Mouse (Mus musculus) Patski (cell line): ENCODE results near the gene Maml2. TPM values are rescaled to one million over a fixed set of nuclear protein-coding genes. Genes with fewer than 3 reads are reported as not detected.

Experiments
- ATAC-seq: fragments of 100-300 bp; one replicate; pipeline ENCODE4 v1.8.0; 2021
- CTCF ChIA-PET: fragments of 350-600 bp; sonication (Branson Sonifier 250); formaldehyde crosslinking; loops from one replicate; lab custom pipeline; 2022; ENCODE audit warnings: inconsistent platforms; lab: Charles Lee
- POLR2A ChIA-PET: fragments of 350-600 bp; sonication (Branson Sonifier 250); formaldehyde crosslinking; loops from one replicate; lab custom pipeline; 2022; ENCODE audit warnings: antibody characterized with exemption, inconsistent platforms; lab: Charles Lee
- DNase-seq: peaks from one replicate; pipeline ENCODE4 v3.0.0-alpha.2; 2011; ENCODE audit warnings: low read depth, low spot score
- H3K27me3 ChIP-seq: fragments of 371-371 bp; one replicate; pipeline ENCODE4 v1.5.1; 2021
- CTCF ChIP-seq: fragments of 100-300 bp; IDR thresholded peaks from one replicate; pipeline ENCODE4 v1.5.1; 2021
- in situ Hi-C: fragments of 300-500 bp; cut with MboI; formaldehyde crosslinking; loops from 3 replicates; pipeline ENCODE4 v1.11.1; 2018; ENCODE audit warnings: low pct_unique_long_range_greater_than_20kb, mixed read lengths
- polyA plus RNA-seq: library from polyadenylated mRNA; unstranded; gene quantifications from one replicate; pipeline ENCODE4 v1.2.3, GENCODE M21; 2021

Gene Maml2
- polyA plus RNA-seq, 1 experiment from 2014 or later = 10.5 TPM

DNA sequence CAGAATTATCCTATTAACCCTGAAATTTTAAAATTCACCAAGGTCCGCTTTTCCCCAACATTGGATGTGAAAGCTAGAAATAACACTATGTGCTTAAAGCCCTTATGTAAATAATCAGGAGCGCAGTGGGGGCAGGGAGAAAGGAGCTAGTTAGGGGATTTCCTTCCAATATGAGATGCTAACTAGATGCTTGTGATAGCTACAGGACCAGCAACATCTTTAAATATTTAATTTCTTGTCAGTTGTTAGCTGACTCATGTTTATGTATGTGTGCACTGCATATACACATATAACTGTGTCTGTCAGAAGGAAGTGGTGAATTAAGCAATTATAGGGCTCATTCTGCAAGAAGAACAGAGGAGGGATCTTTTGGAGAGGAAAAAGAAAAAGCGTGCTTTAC is 286.7 kb downstream of the Maml2 start:
- ATAC-seq (no peak), DNase-seq (no peak)
- in situ Hi-C loops = no loop called here
- CTCF ChIA-PET = no interaction called here
- POLR2A ChIA-PET = interaction anchor here (0.7 kb wide), 1 partner anchor 27 kb away, joined by 3 read pairs; no protein-coding TSS in a partner anchor
- H3K27me3 ChIP-seq = no peaks in the 10 kb centered on the region
- TF ChIP-seq CTCF = no peak

DNA sequence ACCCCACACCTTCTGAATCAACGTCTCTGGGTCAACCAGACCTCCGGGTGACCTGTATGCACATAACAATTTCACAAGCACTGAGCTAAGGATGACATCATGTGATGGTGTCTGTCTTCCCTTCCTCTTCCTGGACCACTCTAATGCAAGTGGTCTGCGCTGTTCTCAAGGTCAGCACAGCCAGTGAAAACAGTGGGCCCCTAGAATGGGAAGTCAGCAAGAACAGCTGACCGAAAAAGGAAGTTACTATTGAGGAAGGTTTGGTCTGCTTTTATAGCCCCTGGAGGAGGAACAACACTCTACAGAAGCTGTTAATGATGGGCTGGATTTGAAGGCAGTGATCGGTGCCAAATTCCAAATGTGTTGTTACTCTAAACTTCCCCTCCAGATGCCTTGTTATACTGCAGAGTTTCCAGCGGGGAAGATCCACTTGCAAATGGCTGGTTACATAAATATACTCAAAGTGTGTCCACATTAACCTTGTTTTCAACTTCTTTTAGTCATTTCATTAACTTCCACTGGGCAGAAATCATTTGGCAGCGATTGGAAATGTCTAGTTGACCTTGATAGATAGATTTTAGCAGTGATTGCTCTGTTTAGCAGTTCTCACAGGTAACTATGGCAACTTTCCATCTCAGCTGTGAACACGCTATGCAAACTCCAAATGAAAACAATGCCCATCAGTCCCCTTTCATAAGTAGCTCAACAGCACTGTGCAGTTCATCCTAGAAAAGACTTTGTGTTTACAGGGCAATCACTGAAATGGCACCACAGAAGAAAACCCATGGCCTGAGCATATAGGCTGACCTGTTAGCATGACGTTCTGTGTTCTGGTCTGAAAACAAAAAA is 289.6 kb downstream of the Maml2 start:
- no peak for ATAC-seq
- ChIA-PET POLR2A (interaction anchor here (0.9 kb wide), 1 partner anchor 67 kb away, joined by 3 read pairs; no protein-coding TSS in a partner anchor), CTCF (interaction anchor here (0.9 to 1.2 kb wide), 3 partner anchors 8 to 19 kb away, joined by 3 to 4 read pairs (median 3); no protein-coding TSS in a partner anchor)
- in situ Hi-C loops = no loop called here
- no peak for TF ChIP-seq CTCF
- H3K27me3 ChIP-seq = no peaks in the 10 kb centered on the region
- DNase-seq = no peak

DNA sequence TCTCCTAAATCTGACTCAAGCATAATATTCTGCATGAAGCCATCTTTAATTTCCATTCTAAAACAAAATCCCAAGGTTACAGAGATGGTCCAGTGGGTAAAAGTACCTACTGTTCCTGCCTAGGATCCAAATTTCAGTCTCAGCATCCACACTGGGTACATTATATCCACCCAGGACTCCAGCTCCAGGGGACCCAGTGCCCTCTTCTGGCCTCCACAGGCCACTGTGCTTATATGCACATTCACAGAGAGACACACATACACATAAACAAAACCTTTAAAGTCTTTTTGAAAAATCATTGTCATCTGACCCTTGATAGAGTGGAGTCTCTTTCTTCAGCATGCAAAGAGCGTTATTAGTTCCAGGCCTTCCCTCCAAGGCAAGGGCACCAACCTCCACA is 291.0 kb downstream of the Maml2 start:
- POLR2A ChIA-PET = no interaction called here
- ATAC-seq = no peak
- in situ Hi-C loops = no loop called here
- DNase-seq = no peak
- H3K27me3 ChIP-seq = no peaks in the 10 kb centered on the region
- TF ChIP-seq CTCF = peak; percentile 48
- CTCF ChIA-PET = interaction anchor here (1.4 kb wide), 2 partner anchors 13 to 14 kb away, joined by 3 read pairs; no protein-coding TSS in a partner anchor

DNA sequence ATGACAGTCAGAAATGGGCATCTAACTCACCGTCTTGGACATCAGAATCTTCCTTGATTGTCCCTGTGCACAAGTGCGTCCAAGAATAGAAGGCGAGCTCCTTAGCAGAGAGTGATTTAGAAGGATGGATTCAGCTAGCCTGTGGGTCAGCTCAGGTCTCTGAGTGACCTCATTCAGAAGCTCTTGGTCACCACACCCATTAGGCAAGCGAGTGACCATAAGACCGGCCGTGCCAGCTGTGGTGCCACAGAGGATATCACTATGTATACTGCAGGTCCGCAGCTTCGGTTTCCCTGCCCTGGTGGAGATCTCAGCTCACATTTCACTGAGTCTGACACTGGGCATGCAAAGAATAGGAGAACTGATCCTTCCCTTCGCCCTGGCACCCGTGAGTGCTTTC is 294.9 kb downstream of the Maml2 start:
- CTCF ChIA-PET = interaction anchor here (1.3 kb wide), 1 partner anchor 27 kb away, joined by 3 read pairs; no protein-coding TSS in a partner anchor
- POLR2A ChIA-PET = interaction anchor here (1.0 kb wide), 1 partner anchor 9 kb away, joined by 3 read pairs; no protein-coding TSS in a partner anchor
- H3K27me3 ChIP-seq = no peaks in the 10 kb centered on the region
- in situ Hi-C loops = no loop called here
- TF ChIP-seq CTCF = no peak
- DNase-seq (no peak), ATAC-seq (no peak)

DNA sequence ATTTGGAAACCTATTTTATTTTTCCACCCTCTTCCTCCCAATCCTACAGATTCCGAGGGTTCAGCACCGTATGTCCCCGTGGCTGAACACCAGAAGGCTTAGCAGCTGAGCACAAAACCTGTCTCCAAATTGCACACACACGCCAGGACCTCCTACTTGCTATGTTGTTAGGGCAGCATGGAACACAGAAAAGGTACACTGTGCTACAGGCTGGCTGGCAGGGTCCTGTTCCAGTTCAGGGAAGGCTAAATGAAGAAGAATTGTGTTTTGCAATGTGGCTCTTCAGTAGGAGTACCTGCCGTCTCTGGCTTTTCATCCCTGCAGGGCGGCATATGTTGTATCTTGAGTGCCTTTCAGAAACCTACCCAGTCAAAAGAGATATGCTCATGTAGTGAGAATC is 300.0 kb downstream of the Maml2 start:
- ChIA-PET CTCF (no interaction called here), POLR2A (no interaction called here)
- no peaks in the 10 kb centered on the region for H3K27me3 ChIP-seq
- DNase-seq (no peak), ATAC-seq (no peak)
- in situ Hi-C loops = no loop called here
- TF ChIP-seq CTCF = no peak

DNA sequence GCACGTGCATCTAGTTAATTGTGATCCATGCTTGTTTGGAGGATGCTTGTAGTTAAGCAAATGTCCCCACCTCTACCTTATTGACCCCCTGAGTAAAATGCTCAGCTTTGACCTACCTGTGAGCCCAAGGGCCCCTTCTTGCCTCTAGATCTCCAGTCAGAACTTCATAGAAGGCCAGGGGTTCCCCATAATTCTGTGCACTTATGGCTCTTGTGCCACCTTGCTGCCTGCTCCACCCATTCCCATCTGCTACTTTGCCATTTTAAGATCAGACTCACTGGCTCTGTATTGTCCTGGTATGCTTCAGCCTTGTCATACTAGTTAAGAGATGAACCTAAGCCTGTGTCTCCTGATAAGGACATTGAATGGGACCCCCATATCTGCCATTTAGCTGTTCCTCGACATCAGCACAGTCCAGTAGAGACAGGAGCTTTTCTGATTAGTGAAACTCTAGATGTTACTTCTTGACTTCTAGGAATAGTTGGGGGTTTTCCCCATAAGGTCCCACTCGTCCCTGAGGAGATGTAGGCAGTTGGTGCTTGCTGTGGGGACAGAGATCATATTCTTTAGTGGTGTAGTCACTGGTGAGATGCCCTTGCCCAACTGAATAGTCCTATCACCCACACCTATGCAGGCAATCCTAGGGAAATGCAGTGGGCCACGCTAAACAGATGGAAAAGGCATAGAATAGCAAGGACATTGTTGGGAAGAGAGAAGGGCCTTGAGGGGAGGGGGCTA is 301.0 kb downstream of the Maml2 start:
- in situ Hi-C loops = no loop called here
- DNase-seq (no peak), ATAC-seq (no peak)
- POLR2A ChIA-PET = interaction anchor here (0.5 kb wide), 1 partner anchor 58 kb away, joined by 3 read pairs; no protein-coding TSS in a partner anchor
- TF ChIP-seq CTCF = no peak
- no peaks in the 10 kb centered on the region for H3K27me3 ChIP-seq
- CTCF ChIA-PET = no interaction called here

DNA sequence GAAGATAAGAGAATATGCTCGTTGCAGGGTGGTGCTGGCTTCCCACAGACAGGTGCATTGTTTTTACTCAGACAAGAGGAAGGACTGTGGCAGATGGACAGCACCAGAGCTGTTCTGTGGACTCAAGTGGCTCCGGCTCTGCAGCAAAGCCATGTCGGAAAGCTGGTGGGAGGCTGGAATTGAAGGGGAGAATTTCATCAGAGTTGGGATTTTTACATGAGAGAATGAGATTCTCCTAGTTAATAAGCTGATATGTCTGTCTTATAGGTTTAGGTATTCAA is 301.5 kb downstream of the Maml2 start:
- H3K27me3 ChIP-seq = no peaks in the 10 kb centered on the region
- ATAC-seq (no peak), DNase-seq (no peak)
- TF ChIP-seq CTCF = no peak
- CTCF ChIA-PET = no interaction called here
- in situ Hi-C loops = no loop called here
- POLR2A ChIA-PET = interaction anchor here (0.5 kb wide), 1 partner anchor 59 kb away, joined by 3 read pairs; no protein-coding TSS in a partner anchor

DNA sequence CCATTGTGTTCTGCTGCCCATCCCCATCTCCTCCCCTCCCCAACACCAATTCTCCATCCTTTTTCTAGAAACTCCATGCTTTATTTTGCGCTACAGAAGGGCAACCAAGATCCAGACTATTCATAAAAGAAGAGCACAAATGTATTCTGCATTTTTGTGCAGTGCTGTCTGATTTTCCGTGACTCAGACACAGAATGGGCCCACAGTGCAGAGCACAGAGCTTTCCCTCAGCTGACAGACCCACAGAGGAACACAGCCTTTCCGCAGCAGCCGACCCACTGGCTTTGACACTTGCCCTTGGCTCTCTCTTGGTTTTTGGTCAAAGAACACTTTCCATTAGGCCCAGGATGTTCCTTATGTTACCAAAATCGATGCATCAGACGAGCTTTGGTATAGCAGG is 302.0 kb downstream of the Maml2 start:
- no peak for TF ChIP-seq CTCF
- no peak for ATAC-seq
- no peaks in the 10 kb centered on the region for H3K27me3 ChIP-seq
- CTCF ChIA-PET = no interaction called here
- in situ Hi-C loops = no loop called here
- no peak for DNase-seq
- POLR2A ChIA-PET = no interaction called here

DNA sequence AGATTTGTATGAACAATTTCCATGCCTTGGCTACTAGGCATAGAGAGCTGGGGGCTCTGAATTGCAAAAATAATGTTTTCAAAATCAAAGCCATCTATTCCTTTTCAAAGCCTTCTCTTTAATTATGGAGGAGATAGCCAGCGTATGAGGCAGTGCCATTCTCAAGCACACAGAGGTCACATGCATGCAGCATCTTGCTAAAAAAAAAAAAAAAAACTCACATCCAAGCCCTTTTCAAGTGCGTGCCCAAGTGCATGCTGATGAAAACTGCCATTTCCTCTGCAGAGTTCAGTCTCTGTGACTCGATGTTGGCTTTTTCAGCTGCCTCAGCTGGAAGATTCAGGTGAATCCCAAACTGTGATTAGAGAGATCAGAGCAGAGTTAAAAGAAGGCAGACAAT is 304.0 kb downstream of the Maml2 start:
- in situ Hi-C loops = no loop called here
- TF ChIP-seq CTCF = no peak
- CTCF ChIA-PET = interaction anchor here (1.3 kb wide), 2 partner anchors 11 to 13 kb away, joined by 3 read pairs; no protein-coding TSS in a partner anchor
- no peaks in the 10 kb centered on the region for H3K27me3 ChIP-seq
- DNase-seq (no peak), ATAC-seq (no peak)
- POLR2A ChIA-PET = interaction anchor here (1.4 kb wide), 1 partner anchor 10 kb away, joined by 4 read pairs; no protein-coding TSS in a partner anchor

DNA sequence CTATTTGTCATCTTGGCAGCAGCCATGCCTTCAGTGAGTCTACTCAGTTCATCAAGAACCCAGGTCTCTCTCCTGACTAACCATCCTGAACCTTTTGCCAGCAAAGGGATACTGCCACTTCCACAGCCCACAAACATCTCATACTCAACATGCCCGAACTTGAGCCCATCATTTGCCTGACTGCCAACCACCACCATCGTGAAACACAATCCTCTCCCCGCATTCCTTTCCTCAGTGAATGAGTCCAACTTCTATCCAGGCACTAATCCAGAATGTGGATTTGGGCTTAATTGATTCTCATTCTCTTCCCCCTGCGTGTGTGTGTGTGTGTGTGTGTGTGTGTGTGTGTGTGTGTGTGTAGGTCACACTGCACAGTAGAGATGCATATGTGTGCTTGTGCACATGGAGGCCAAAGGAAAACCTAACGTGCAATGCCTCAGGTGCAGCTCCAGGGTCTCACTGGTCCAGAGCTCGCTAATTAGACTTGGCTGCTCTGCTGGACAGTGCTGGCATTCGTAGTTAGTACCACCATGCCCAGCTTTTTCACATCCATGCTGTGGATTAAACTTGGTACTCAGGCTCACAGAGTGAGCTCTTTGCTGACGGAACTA is 305.9 kb downstream of the Maml2 start:
- ATAC-seq (peak; percentile 65), DNase-seq (peak; percentile 42)
- ChIA-PET POLR2A (no interaction called here), CTCF (no interaction called here)
- in situ Hi-C loops = no loop called here
- no peaks in the 10 kb centered on the region for H3K27me3 ChIP-seq
- no peak for TF ChIP-seq CTCF
